ENCODE assay signal across 15 mouse cellular contexts in genomic region chr3:121900429-121900844, GRCm38 (mm10). TPM values are rescaled to one million over a fixed set of nuclear protein-coding genes. Genes with fewer than 3 reads are reported as not detected.
DNase-seq lines count a peak whose midpoint lies in the region; ATAC-seq and TF ChIP-seq lines count a peak whose summit lies in the region.
"Had no signal": no experiment of that assay in that cellular context is flagged by ENCODE, and none has a peak within 500 bp of the region (broad histone marks: within the 10 kb centered on the region; RNA-seq: fewer than 3 reads in every experiment).

No protein-coding gene starts in this region.

- 65% methylated on average over 8 of the region's 8 CpGs for WGBS in heart, postnatal 0 days
- WGBS in kidney, adult 2 months = 69% methylated on average over 8 of the region's 8 CpGs

- no peaks in the 10 kb centered on the region for H3K36me3 ChIP-seq in heart, postnatal 0 days (replicated peaks; ENCODE audit: control insufficient read depth, insufficient read depth, low read length)
- no peaks in the 10 kb centered on the region for H3K36me3 ChIP-seq in kidney, adult 2 months (ENCODE audit: control insufficient read depth, insufficient read depth, low read length)
- H3K36me3 ChIP-seq: hindbrain, embryonic 10.5 days; limb, embryonic 13.5 days; neural tube, embryonic 12.5 days had no signal

- H3K27ac ChIP-seq in heart, postnatal 0 days (ENCODE audit: low read depth) = peak overlapping the region; percentile 55; the same call in 1 of the 2 replicates
- peak overlapping the region; percentile 96 for H3K27ac ChIP-seq in brown adipose tissue, adult 24 weeks (replicated peaks; ENCODE audit: low read depth, low read length)
- H3K27ac ChIP-seq in kidney, adult 2 months (ENCODE audit: insufficient read depth, low read depth, low read length) = peak overlapping the region; percentile 84; the same call in 1 of the 2 replicates
- H3K27ac ChIP-seq: forebrain, embryonic 13.5 days; hindbrain, embryonic 10.5 days; limb, embryonic 13.5 days; neural tube, embryonic 12.5 days had no signal

- intact Hi-C loops in heart, postnatal 14 days (cut with DNase I) = no loop called here

- ATAC-seq in heart, postnatal 0 days (ENCODE audit: insufficient read depth, low read depth) = peak; percentile 49; the same call in 1 of the 2 replicates
- ATAC-seq in CD4-positive, CD25-positive, alpha-beta regulatory T cell, adult 4 months = no peak
- ATAC-seq: forebrain, embryonic 13.5 days; inflammation-experienced regulatory T-cells, adult 6 months had no signal

- no peaks in the 10 kb centered on the region for H3K9me3 ChIP-seq in heart, postnatal 0 days (replicated peaks; ENCODE audit: control insufficient read depth, low read length)
- H3K9me3 ChIP-seq: forebrain, embryonic 13.5 days; hindbrain, embryonic 10.5 days; limb, embryonic 13.5 days; neural tube, embryonic 12.5 days had no signal

- TF ChIP-seq POLR2A in kidney, adult 2 months (IDR thresholded peaks at IDR 0.05; ENCODE audit: low read depth, low read length) = no peak

- peak overlapping the region; percentile 30; the same call in 1 of the 2 replicates for H3K4me2 ChIP-seq in heart, postnatal 0 days (ENCODE audit: low read depth, low read length)
- H3K4me2 ChIP-seq: forebrain, embryonic 13.5 days; limb, embryonic 13.5 days; neural tube, embryonic 12.5 days had no signal

- no peaks in the 10 kb centered on the region for H3K27me3 ChIP-seq in heart, postnatal 0 days (ENCODE audit: control insufficient read depth, insufficient read depth, low read length)
- H3K27me3 ChIP-seq in kidney, adult 2 months (replicated peaks; ENCODE audit: control insufficient read depth, insufficient read depth, low read length) = no peaks in the 10 kb centered on the region
- H3K27me3 ChIP-seq: forebrain, embryonic 13.5 days; limb, embryonic 13.5 days; neural tube, embryonic 12.5 days had no signal

- H3K4me3 ChIP-seq in heart, postnatal 0 days (ENCODE audit: low read depth, low read length) = no peak overlapping the region
- peak overlapping the region; percentile 43 for H3K4me3 ChIP-seq in brown adipose tissue, adult 24 weeks (ENCODE audit: insufficient read depth, low read depth, low read length)
- peak overlapping the region; percentile 11; the same call in 1 of the 2 replicates for H3K4me3 ChIP-seq in kidney, adult 2 months (ENCODE audit: insufficient read depth, low read depth, low read length)
- H3K4me3 ChIP-seq: forebrain, embryonic 13.5 days; hindbrain, embryonic 10.5 days; limb, embryonic 13.5 days; neural tube, embryonic 12.5 days had no signal

- no peak for TF ChIP-seq EP300 in heart, postnatal 0 days (IDR thresholded peaks at IDR 0.05; ENCODE audit: low read depth)

- peak; percentile 7 for DNase-seq in heart, postnatal 0 days (ENCODE audit: low spot score)
- DNase-seq in heart, postnatal 14 days = no peak
- peak; percentile 76 for DNase-seq in kidney, adult 2 months
- peak; percentile 50 to 56 for DNase-seq in kidney, postnatal 36 days
- DNase-seq in right cerebral cortex, adult 2 months (ENCODE audit: low spot score in 2 of 2) = no peak
- DNase-seq: adrenal gland, postnatal 25 days; cerebellum, postnatal 10 days; thymus, adult 18-20 months had no signal

- H3K4me1 ChIP-seq in heart, postnatal 0 days (ENCODE audit: control insufficient read depth, insufficient read depth) = no peaks in the 10 kb centered on the region
- peaks cover 26% of the 10 kb centered on the region for H3K4me1 ChIP-seq in brown adipose tissue, adult 24 weeks (ENCODE audit: control insufficient read depth, insufficient read depth, insufficient read length, low read length)
- H3K4me1 ChIP-seq in kidney, adult 2 months (ENCODE audit: control insufficient read depth, insufficient read depth, low read length) = peaks cover 23% of the 10 kb centered on the region
- H3K4me1 ChIP-seq: forebrain, embryonic 13.5 days; hindbrain, embryonic 10.5 days; neural tube, embryonic 12.5 days had no signal

- no peak overlapping the region for H3K9ac ChIP-seq in heart, postnatal 0 days (replicated peaks; ENCODE audit: low read depth, low read length)
- H3K9ac ChIP-seq: forebrain, embryonic 13.5 days; limb, embryonic 13.5 days; neural tube, embryonic 12.5 days had no signal

- TF ChIP-seq CTCF in heart, postnatal 0 days (IDR thresholded peaks at IDR 0.05; ENCODE audit: low read depth) = no peak
- no peak for TF ChIP-seq CTCF in kidney, adult 2 months (conservative IDR thresholded peaks at IDR 0.05; ENCODE audit: insufficient read depth, insufficient read length, low read depth, low read length)

RNA-seq across cellular contexts. Expression of gene Arhgap29, which starts 51.9 kb away (rescaled TPM):
- total RNA-seq in heart, postnatal 0 days (2014; rRNA removed; ENCODE audit: low replicate concordance) = 79.4 and 80.9 TPM in 2 replicates
- 28.5 and 29.5 TPM in 2 replicates for polyA plus RNA-seq in heart, postnatal 0 days (2015; fragmentation: Nextera tagmentation; extraction: Ambion mirVana)
- total RNA-seq in heart, postnatal 14 days (2021) = 10 to 100 TPM; 71.1 to 72.6 TPM
- polyA plus RNA-seq in brown adipose tissue, adult 24 weeks (2012; ENCODE audit: insufficient read depth, insufficient read length, missing spikeins) = 73.7 and 81.7 TPM in 2 replicates
- polyA plus RNA-seq in kidney, adult 2 months (2012; rRNA removed) = 28.4 and 31.7 TPM in 2 replicates
- polyA plus RNA-seq in CD4-positive, CD25-positive, alpha-beta regulatory T cell, adult 4 months (2017; shearing (Covaris generic)) = under 1 TPM; 0.92 to 0.94 TPM

Comparison
In these comparisons a context has a peak if more than half of its experiments do, and no peak if none do; other contexts are left out.
1. DNase-seq: peak in heart, postnatal 0 days (single experiment), kidney, adult 2 months (single experiment) and kidney, postnatal 36 days (2 of 2); none in heart, postnatal 14 days (0 of 2) and right cerebral cortex, adult 2 months (0 of 2).
2. RNA of gene Arhgap29, which starts 51.9 kb away (polyA plus RNA-seq): 73.7 to 81.7 TPM in brown adipose tissue, adult 24 weeks, 28.5 to 29.5 TPM in heart, postnatal 0 days and 28.4 to 31.7 TPM in kidney, adult 2 months; 0.92 to 0.94 TPM in CD4-positive, CD25-positive, alpha-beta regulatory T cell, adult 4 months; every median in the first group is over 10 times any median in the second.
3. Peak in every context shown above with its lines, with median percentiles within 50 percentile points of each other: H3K27ac ChIP-seq.